In genomic region chr4:72146003-72146402, GRCm38 (mm10) we compare ENCODE assay signal across 13 mouse cellular contexts. TPM values are rescaled to one million over a fixed set of nuclear protein-coding genes. Genes with fewer than 3 reads are reported as not detected.
DNase-seq lines count a peak whose midpoint lies in the region; ATAC-seq and TF ChIP-seq lines count a peak whose summit lies in the region.
"Had no signal": no experiment of that assay in that cellular context is flagged by ENCODE, and none has a peak within 500 bp of the region (broad histone marks: within the 10 kb centered on the region; RNA-seq: fewer than 3 reads in every experiment).

No protein-coding gene starts in this region.

- TF ChIP-seq CTCF in liver, adult 2 months (IDR thresholded peaks at IDR 0.05; ENCODE audit: low read depth, low read length) = no peak

- H3K9ac ChIP-seq in liver, adult 2 months (ENCODE audit: low read depth, low read length) = no peak overlapping the region
- H3K9ac ChIP-seq in liver, embryonic 11.5 days (ENCODE audit: low read depth, low read length) = no peak overlapping the region
- no peak overlapping the region for H3K9ac ChIP-seq in hindbrain, embryonic 13.5 days
- H3K9ac ChIP-seq: liver, embryonic 13.5 days had no signal

- no peak overlapping the region for H3K4me2 ChIP-seq in liver, embryonic 11.5 days
- no peak overlapping the region for H3K4me2 ChIP-seq in hindbrain, embryonic 13.5 days
- H3K4me2 ChIP-seq: liver, embryonic 13.5 days had no signal

- no peaks in the 10 kb centered on the region for H3K27me3 ChIP-seq in liver, adult 2 months (ENCODE audit: control insufficient read depth, insufficient read depth, low read length)
- H3K27me3 ChIP-seq in liver, embryonic 11.5 days (replicated peaks; ENCODE audit: control insufficient read depth, insufficient read depth, low read length) = no peaks in the 10 kb centered on the region
- H3K27me3 ChIP-seq in hindbrain, embryonic 13.5 days = 0 out of 2 replicates have a peak, but pooled peaks cover 7% of the 10 kb centered on the region
- H3K27me3 ChIP-seq: liver, embryonic 13.5 days had no signal

- no peak for ATAC-seq in liver, embryonic 11.5 days (replicated peaks; ENCODE audit: low FRiP score)
- ATAC-seq in hindbrain, embryonic 13.5 days (ENCODE audit: low FRiP score) = peak; percentile 60; the same call in 1 of the 2 replicates

- no peak for TF ChIP-seq POLR2A in liver, adult 2 months (IDR thresholded peaks at IDR 0.05; ENCODE audit: extremely low read depth, insufficient read depth, low read length)

- H3K4me3 ChIP-seq in liver, adult 2 months (ENCODE audit: insufficient read depth, low read depth, low read length) = no peak overlapping the region
- H3K4me3 ChIP-seq in liver, embryonic 11.5 days (ENCODE audit: low read depth, low read length) = no peak overlapping the region
- H3K4me3 ChIP-seq in hindbrain, embryonic 13.5 days = no peak overlapping the region
- H3K4me3 ChIP-seq: liver, embryonic 13.5 days had no signal

- peaks cover 2% of the 10 kb centered on the region; the same call in 1 of the 2 replicates for H3K79me2 ChIP-seq in liver, adult 2 months (ENCODE audit: control insufficient read depth, insufficient read depth, low read length)

- H3K4me1 ChIP-seq in liver, adult 2 months (ENCODE audit: control insufficient read depth, insufficient read depth, low read length) = peaks cover 3% of the 10 kb centered on the region; the same call in 1 of the 2 replicates
- H3K4me1 ChIP-seq in liver, embryonic 11.5 days (replicated peaks; ENCODE audit: control insufficient read depth, insufficient read depth, low read length) = 0 out of 2 replicates have a peak, but pooled peaks cover 3% of the 10 kb centered on the region
- peaks cover 17% of the 10 kb centered on the region for H3K4me1 ChIP-seq in hindbrain, embryonic 13.5 days (replicated peaks)
- H3K4me1 ChIP-seq: liver, embryonic 13.5 days had no signal

- H3K9me3 ChIP-seq in liver, embryonic 11.5 days (ENCODE audit: control insufficient read depth, low read length) = no peaks in the 10 kb centered on the region
- no peaks in the 10 kb centered on the region for H3K9me3 ChIP-seq in hindbrain, embryonic 13.5 days
- H3K9me3 ChIP-seq: liver, embryonic 13.5 days had no signal

- WGBS in liver, adult 2 months = 82% methylated on average over 2 of the region's 2 CpGs
- 82% methylated on average over 2 of the region's 2 CpGs for WGBS in liver, embryonic 11.5 days
- 13% methylated on average over 2 of the region's 2 CpGs for WGBS in hindbrain, embryonic 13.5 days

- DNase-seq in liver, adult 2 months (ENCODE audit: extremely low read depth, low read depth, low spot score) = peak; percentile 37
- DNase-seq in liver, embryonic 11.5 days (ENCODE audit: low spot score) = no peak
- DNase-seq in embryo, embryonic 9.5 days (ENCODE audit: extremely low spot score) = peak; percentile 16
- DNase-seq in retina, embryonic 14.5 days (ENCODE audit: low spot score) = peak; percentile 63
- DNase-seq in urinary bladder, adult 2 months (ENCODE audit: low spot score) = no peak
- no peak for DNase-seq in cerebellum, adult 11 months
- no peak for DNase-seq in frontal cortex, postnatal 25 days (ENCODE audit: low spot score in 2 of 2)
- DNase-seq: adrenal gland, postnatal 36 days; cerebellum, postnatal 14 days; heart, postnatal 4 days; liver, embryonic 13.5 days; spleen, adult 18-20 months had no signal

- peaks cover 67% of the 10 kb centered on the region for H3K36me3 ChIP-seq in liver, adult 2 months (ENCODE audit: control insufficient read depth, insufficient read depth, low read length)
- H3K36me3 ChIP-seq in liver, embryonic 11.5 days (ENCODE audit: control insufficient read depth, insufficient read depth, low read length) = no peaks in the 10 kb centered on the region
- peaks cover 11% of the 10 kb centered on the region for H3K36me3 ChIP-seq in hindbrain, embryonic 13.5 days

- H3K27ac ChIP-seq in liver, adult 2 months (replicated peaks; ENCODE audit: insufficient read depth, low read depth, low read length) = no peak overlapping the region
- H3K27ac ChIP-seq in liver, embryonic 11.5 days (ENCODE audit: low read depth, low read length) = no peak overlapping the region
- no peak overlapping the region for H3K27ac ChIP-seq in hindbrain, embryonic 13.5 days
- H3K27ac ChIP-seq: liver, embryonic 13.5 days had no signal

RNA-seq across cellular contexts. Expression of gene Tle1, which starts 54.7 kb away (rescaled TPM):
- 84.4 and 94.6 TPM in 2 replicates for total RNA-seq in liver, adult 2 months (2014; rRNA removed)
- polyA plus RNA-seq in liver, adult 2 months (2012; rRNA removed) = 49.6 and 55.8 TPM in 2 replicates
- 17.0 and 18.2 TPM in 2 replicates for polyA plus RNA-seq in liver, embryonic 11.5 days (2014; fragmentation: Nextera tagmentation; extraction: Ambion mirVana)
- polyA plus RNA-seq in hindbrain, embryonic 13.5 days (2015; fragmentation: Nextera tagmentation; extraction: Ambion mirVana) = 42.9 and 45.1 TPM in 2 replicates
- 32.0 and 32.4 TPM in 2 replicates for polyA plus RNA-seq in urinary bladder, adult 2 months (2012; rRNA removed)

Comparison
In these comparisons a context has a peak if more than half of its experiments do, and no peak if none do; other contexts are left out.
1. DNase-seq: peak in liver, adult 2 months (single experiment), embryo, embryonic 9.5 days (single experiment) and retina, embryonic 14.5 days (single experiment); none in liver, embryonic 11.5 days (single experiment), urinary bladder, adult 2 months (single experiment), cerebellum, adult 11 months (single experiment) and frontal cortex, postnatal 25 days (0 of 2).